Mouse (Mus musculus) hindbrain, postnatal 0 days (tissue): ENCODE results near the gene Cyp2f2. TPM values are rescaled to one million over a fixed set of nuclear protein-coding genes. Genes with fewer than 3 reads are reported as not detected.

Experiments used
- ATAC-seq: fragments of 200-750 bp; cut with Nextera tagmentation; 2 replicates; pipeline ENCODE4 v1.8.0; 2017; ENCODE audit warnings: mild to moderate bottlenecking, moderate TSS enrichment, moderate library complexity
- DNase-seq: peaks from one replicate; pipeline ENCODE4 v3.0.0-alpha.2; 2015; ENCODE audit warnings: low spot score
- H3K27ac ChIP-seq: fragments of 300-500 bp; sonication (generic); 2 replicates; pipeline ENCODE4 v1.5.1; 2014; ENCODE audit warnings: mild to moderate bottlenecking
- H3K27me3 ChIP-seq: fragments of 300-500 bp; sonication (generic); 2 replicates; pipeline ENCODE4 v1.6.1; 2014; ENCODE audit warnings: low read length, mixed read lengths; ENCODE audit not compliant: insufficient read depth
- H3K36me3 ChIP-seq: fragments of 300-500 bp; sonication (generic); 2 replicates; pipeline ENCODE4 v1.6.1; 2014; ENCODE audit warnings: low read length, mixed read lengths; ENCODE audit not compliant: insufficient read depth
- H3K4me1 ChIP-seq: fragments of 300-500 bp; sonication (generic); 2 replicates; pipeline ENCODE4 v1.6.1; 2014; ENCODE audit warnings: antibody characterized with exemption, low read length, mixed read lengths; ENCODE audit not compliant: insufficient read depth
- H3K4me2 ChIP-seq: fragments of 300-500 bp; sonication (generic); 2 replicates; pipeline ENCODE4 v1.6.1; 2014; ENCODE audit warnings: low read depth, mild to moderate bottlenecking, low read length, moderate library complexity, mixed read lengths
- H3K4me3 ChIP-seq: fragments of 300-500 bp; sonication (generic); 2 replicates; pipeline ENCODE4 v1.5.1; 2014; ENCODE audit warnings: low read length
- H3K9ac ChIP-seq: fragments of 300-500 bp; sonication (generic); replicated peaks from 2 replicates; pipeline ENCODE4 v1.6.1; 2014; ENCODE audit warnings: mild to moderate bottlenecking, low read length, moderate library complexity, mixed read lengths
- H3K9me3 ChIP-seq: fragments of 300-500 bp; sonication (generic); 2 replicates; pipeline ENCODE4 v1.6.1; 2016; ENCODE audit warnings: low read length, mixed read lengths
- CTCF ChIP-seq: IDR thresholded peaks from 2 replicates; pipeline ENCODE4 v1.5.1; 2016; ENCODE audit warnings: antibody characterized with exemption, control low read depth, low read depth
- WGBS: fragments of 180-500 bp; shearing (Covaris S2); extraction: QIAGEN DNeasy Blood & Tissue Kit; methylation state at CpG from one replicate; pipeline ENCODE4 v1.1.7; 2014; 5-methylcytosine and 5-hydroxymethylcytosine counted together
- polyA plus RNA-seq: library from polyadenylated mRNA; unstranded; fragments of >200 nt; fragmentation: Nextera tagmentation; extraction: Ambion mirVana; gene quantifications from 2 replicates; pipeline ENCODE4 v1.2.1, GENCODE M21; 2015
- total RNA-seq: library from RNA; depleted of rRNA; stranded (reverse); fragments of >200 nt; gene quantifications from 2 replicates; pipeline ENCODE4 v1.2.3, GENCODE M21; 2014

Cyp2f2 gene
- total and polyA plus RNA-seq, 2 experiments from 2014 or later, result 0.36 TPM; not detected in 1

- DNase-seq (no peak), ATAC-seq (no peak)
- 92% methylated on average over 7 of the region's 7 CpGs for WGBS
- peaks cover 7% of the 10 kb centered on the region for H3K4me1 ChIP-seq
- peaks cover 25% of the 10 kb centered on the region for H3K36me3 ChIP-seq
- H3K27ac ChIP-seq, result no peak overlapping the region
- no peak overlapping the region for H3K9ac ChIP-seq
- no peak overlapping the region for H3K4me3 ChIP-seq
- TF ChIP-seq CTCF, result no peak
- H3K27me3 ChIP-seq, result no peaks in the 10 kb centered on the region
- H3K9me3 ChIP-seq, result no peaks in the 10 kb centered on the region
- no peak overlapping the region for H3K4me2 ChIP-seq
These were observed 55.2 kb downstream of the Cyp2f2 start for GRCm38 (mm10) chr7:27174896-27175295.

- Histone ChIP-seq H3K4me2 (peak overlapping the region; percentile 62), H3K9me3 (no peaks in the 10 kb centered on the region), H3K4me1 (peaks cover 7% of the 10 kb centered on the region), H3K4me3 (peak overlapping the region; percentile 66), H3K27me3 (no peaks in the 10 kb centered on the region), H3K36me3 (peaks cover 13% of the 10 kb centered on the region), H3K27ac (peak overlapping the region; percentile 93), H3K9ac (peak overlapping the region; percentile 60)
- DNase-seq (no peak), ATAC-seq (peak; percentile 2)
- 20% methylated on average over 4 of the region's 4 CpGs for WGBS
- TF ChIP-seq CTCF, result no peak
These were observed 58.2 kb downstream of the Cyp2f2 start for GRCm38 (mm10) chr7:27177942-27178323.

- Histone ChIP-seq H3K9ac (peak within 1 kb of the TSS; percentile 60), H3K4me1 (peaks cover 7% of the 10 kb centered on the region), H3K9me3 (no peaks in the 10 kb centered on the region), H3K4me3 (peak within 1 kb of the TSS; percentile 66), H3K4me2 (peak within 1 kb of the TSS; percentile 62), H3K36me3 (peaks cover 8% of the 10 kb centered on the region), H3K27ac (peak within 1 kb of the TSS; percentile 93), H3K27me3 (no peaks in the 10 kb centered on the region)
- DNase-seq (peak; percentile 99), ATAC-seq (peak; percentile 98)
- under 1% methylated on average over 52 of the region's 53 CpGs for WGBS
- TF ChIP-seq CTCF, result peak; percentile 83
These were observed 58.9 kb downstream of the Cyp2f2 start, which contains the start of gene Rab4b for GRCm38 (mm10) chr7:27178324-27179216. Gene Rab4b, minus strand, starts transcription at chr7:27178896.

- TF ChIP-seq CTCF, result no peak
- Histone ChIP-seq H3K4me1 (peaks cover 7% of the 10 kb centered on the region), H3K9ac (0 out of 2 replicates have a peak overlapping the region, but pooled peaks have one; percentile 33), H3K27me3 (no peaks in the 10 kb centered on the region), H3K27ac (peak overlapping the region; percentile 93), H3K4me2 (peak overlapping the region; percentile 62), H3K36me3 (peaks cover 2% of the 10 kb centered on the region; the same call in 1 of the 2 replicates), H3K9me3 (no peaks in the 10 kb centered on the region), H3K4me3 (peak overlapping the region; percentile 66)
- ATAC-seq, result no peak
- no peak for DNase-seq
- 49% methylated on average over 16 of the region's 16 CpGs for WGBS
These were observed 59.7 kb downstream of the Cyp2f2 start for GRCm38 (mm10) chr7:27179217-27179918.

GRCm38 (mm10) chr7:27180036-27180435 is 60.3 kb downstream of the Cyp2f2 start:
- DNase-seq, result peak; percentile 73
- Histone ChIP-seq H3K36me3 (peaks cover 3% of the 10 kb centered on the region; the same call in 1 of the 2 replicates), H3K27ac (peak overlapping the region; percentile 93; the same call in 1 of the 2 replicates), H3K4me2 (peak overlapping the region; percentile 62), H3K9me3 (no peaks in the 10 kb centered on the region), H3K4me3 (no peak overlapping the region), H3K4me1 (peaks cover 7% of the 10 kb centered on the region), H3K27me3 (no peaks in the 10 kb centered on the region), H3K9ac (no peak overlapping the region)
- ATAC-seq, result no peak
- no peak for TF ChIP-seq CTCF
- WGBS, result 22% methylated on average over 5 of the region's 5 CpGs

- Histone ChIP-seq H3K4me3 (peak within 1 kb of the TSS; percentile 8; the same call in 1 of the 2 replicates), H3K27me3 (no peaks in the 10 kb centered on the region), H3K27ac (peak within 1 kb of the TSS; percentile 93), H3K4me2 (peak within 1 kb of the TSS; percentile 62), H3K36me3 (peaks cover 14% of the 10 kb centered on the region; the same call in 1 of the 2 replicates), H3K9ac (no peak within 1 kb of the TSS; the same call in 1 of the 2 replicates), H3K9me3 (no peaks in the 10 kb centered on the region), H3K4me1 (peaks cover 7% of the 10 kb centered on the region)
- 61% methylated on average over 14 of the region's 14 CpGs for WGBS
- ATAC-seq (no peak), DNase-seq (peak; percentile 31)
- TF ChIP-seq CTCF, result no peak
These were observed 61.4 kb downstream of the Cyp2f2 start, which contains the start of the genes Gm21983 and Mia for GRCm38 (mm10) chr7:27180837-27181695. Gene Gm21983, minus strand, starts transcription at chr7:27181086. Gene Mia, minus strand, starts transcription at chr7:27181157.
